ENCODE assay signal across 8 mouse cellular contexts in the genomic region with DNA sequence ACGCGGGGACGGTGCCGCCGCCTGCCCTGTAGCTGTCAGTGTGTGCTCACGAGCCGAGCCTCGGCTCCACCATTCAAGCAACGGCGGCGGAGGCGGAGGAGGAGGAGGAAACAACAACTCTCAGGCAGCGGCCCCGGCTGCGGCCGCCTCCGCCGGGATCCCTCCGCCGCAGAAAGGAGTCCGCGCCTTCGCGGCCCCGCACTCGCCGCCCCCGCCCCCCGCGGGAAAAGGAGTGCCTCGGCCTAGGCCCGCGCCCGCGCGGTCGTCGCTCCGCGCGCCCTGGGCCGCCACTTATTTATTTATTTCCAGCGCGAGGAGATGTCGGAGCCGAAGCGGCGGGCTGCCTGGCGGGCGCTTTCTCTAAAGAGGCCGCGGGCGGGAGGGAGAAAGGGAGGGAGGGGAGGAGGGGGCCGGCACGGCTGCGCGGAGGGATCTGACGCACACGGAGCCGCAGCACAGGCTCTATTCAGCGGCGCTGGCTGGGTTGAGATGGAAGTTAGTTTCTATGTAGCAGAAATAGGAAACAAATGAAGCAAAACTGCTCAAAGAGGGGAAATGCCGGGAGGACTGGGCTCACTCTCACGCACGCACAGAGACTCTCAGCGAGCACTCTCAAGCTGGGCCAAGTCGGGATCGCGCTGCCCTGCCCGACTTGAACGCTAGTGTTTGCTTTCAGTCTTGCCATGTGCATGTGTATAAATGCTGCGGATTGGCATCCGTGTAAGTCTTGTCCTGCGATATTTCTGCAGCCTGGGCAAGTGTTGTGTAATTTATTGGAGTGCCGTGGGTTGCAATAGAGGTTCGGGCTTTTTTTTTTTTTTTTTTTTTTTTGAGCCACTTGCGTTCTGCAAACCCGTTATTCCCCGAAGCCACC. TPM values are rescaled to one million over a fixed set of nuclear protein-coding genes. Genes with fewer than 3 reads are reported as not detected.
A peak's percentile ranks its signal among the peaks of the same experiment; 100 is the strongest.
DNase-seq lines count a peak whose midpoint lies in the region; ATAC-seq and TF ChIP-seq lines count a peak whose summit lies in the region.

A gene (minus strand): TSS at position 175 of the 874 bp plus-strand sequence.

- H3K4me3 ChIP-seq in E14TG2a.4 (replicated peaks; ENCODE audit: low read length), result peak within 1 kb of the TSS; percentile 89
- H3K4me3 ChIP-seq in forebrain, embryonic 12.5 days (replicated peaks), result peak within 1 kb of the TSS; percentile 84
- H3K4me3 ChIP-seq in heart, postnatal 0 days (ENCODE audit: low read depth, low read length), result peak within 1 kb of the TSS; percentile 100
- peak within 1 kb of the TSS; percentile 82 for H3K4me3 ChIP-seq in neural tube, embryonic 15.5 days (replicated peaks)

- no peaks in the 10 kb centered on the region for H3K9me3 ChIP-seq in E14TG2a.4 (ENCODE audit: low read length)
- H3K9me3 ChIP-seq in forebrain, embryonic 12.5 days, result no peaks in the 10 kb centered on the region
- no peaks in the 10 kb centered on the region for H3K9me3 ChIP-seq in heart, postnatal 0 days (replicated peaks; ENCODE audit: control insufficient read depth, low read length)
- no peaks in the 10 kb centered on the region for H3K9me3 ChIP-seq in neural tube, embryonic 15.5 days (replicated peaks)

- H3K27me3 ChIP-seq in E14TG2a.4 (ENCODE audit: insufficient read depth, low read length), result no peaks in the 10 kb centered on the region
- H3K27me3 ChIP-seq in forebrain, embryonic 12.5 days, result no peaks in the 10 kb centered on the region
- no peaks in the 10 kb centered on the region for H3K27me3 ChIP-seq in heart, postnatal 0 days (ENCODE audit: control insufficient read depth, insufficient read depth, low read length)
- H3K27me3 ChIP-seq in neural tube, embryonic 15.5 days (replicated peaks), result no peaks in the 10 kb centered on the region

- no peak for TF ChIP-seq CTCF in E14TG2a.4 (conservative IDR thresholded peaks at IDR 0.05; ENCODE audit: low read length)
- TF ChIP-seq CTCF in heart, postnatal 0 days (IDR thresholded peaks at IDR 0.05; ENCODE audit: low read depth), result no peak

- peak within 1 kb of the TSS; percentile 90 for H3K4me2 ChIP-seq in forebrain, embryonic 12.5 days
- H3K4me2 ChIP-seq in heart, postnatal 0 days (ENCODE audit: low read depth, low read length), result peak within 1 kb of the TSS; percentile 80
- H3K4me2 ChIP-seq in neural tube, embryonic 15.5 days, result peak within 1 kb of the TSS; percentile 63

- peak; percentile 87 for ATAC-seq in forebrain, embryonic 12.5 days (ENCODE audit: low FRiP score)
- peak; percentile 77 for ATAC-seq in heart, postnatal 0 days (ENCODE audit: insufficient read depth, low read depth)
- ATAC-seq in neural tube, embryonic 15.5 days (ENCODE audit: low FRiP score), result peak; percentile 86

- H3K4me1 ChIP-seq in E14TG2a.4 (replicated peaks; ENCODE audit: low read depth, low read length), result peaks cover 40% of the 10 kb centered on the region
- peaks cover 17% of the 10 kb centered on the region for H3K4me1 ChIP-seq in forebrain, embryonic 12.5 days
- H3K4me1 ChIP-seq in heart, postnatal 0 days (ENCODE audit: control insufficient read depth, insufficient read depth), result peaks cover 13% of the 10 kb centered on the region
- peaks cover 16% of the 10 kb centered on the region for H3K4me1 ChIP-seq in neural tube, embryonic 15.5 days

- H3K9ac ChIP-seq in forebrain, embryonic 12.5 days, result peak within 1 kb of the TSS; percentile 97
- peak within 1 kb of the TSS; percentile 97 for H3K9ac ChIP-seq in heart, postnatal 0 days (replicated peaks; ENCODE audit: low read depth, low read length)
- H3K9ac ChIP-seq in neural tube, embryonic 15.5 days (replicated peaks), result peak within 1 kb of the TSS; percentile 90

- WGBS in forebrain, embryonic 12.5 days, result under 1% methylated on average over 76 of the region's 79 CpGs
- WGBS in heart, postnatal 0 days, result under 1% methylated on average over 60 of the region's 79 CpGs
- WGBS in neural tube, embryonic 15.5 days, result under 1% methylated on average over 67 of the region's 79 CpGs

- peak within 1 kb of the TSS; percentile 100 for H3K27ac ChIP-seq in forebrain, embryonic 12.5 days
- peak within 1 kb of the TSS; percentile 100 for H3K27ac ChIP-seq in heart, postnatal 0 days (ENCODE audit: low read depth)
- H3K27ac ChIP-seq in neural tube, embryonic 15.5 days (replicated peaks), result peak within 1 kb of the TSS; percentile 100

- peak; percentile 85 for DNase-seq in c-Kit-positive CD71-positive TER-119-positive erythroid progenitor cells, embryonic 14.5 days (ENCODE audit: low spot score)
- peak; percentile 93 for DNase-seq in heart, postnatal 0 days (ENCODE audit: low spot score)
- DNase-seq in layer of hippocampus, adult 11-12 months (ENCODE audit: low spot score), result peak; percentile 95
- DNase-seq in lung, adult 18-20 months, result peak; percentile 91 to 92
- peak; percentile 94 for DNase-seq in testis, postnatal 14 days (ENCODE audit: low spot score)

- H3K36me3 ChIP-seq in E14TG2a.4 (ENCODE audit: insufficient read depth, low read length), result peaks cover 11% of the 10 kb centered on the region
- H3K36me3 ChIP-seq in forebrain, embryonic 12.5 days (replicated peaks), result no peaks in the 10 kb centered on the region
- H3K36me3 ChIP-seq in heart, postnatal 0 days (replicated peaks; ENCODE audit: control insufficient read depth, insufficient read depth, low read length), result no peaks in the 10 kb centered on the region
- H3K36me3 ChIP-seq in neural tube, embryonic 15.5 days, result no peaks in the 10 kb centered on the region

- peak; percentile 17; the same call in 1 of the 2 replicates for TF ChIP-seq EP300 in heart, postnatal 0 days (IDR thresholded peaks at IDR 0.05; ENCODE audit: low read depth)

RNA-seq across cellular contexts. Expression of the gene that starts here (rescaled TPM):
- polyA plus RNA-seq in forebrain, embryonic 12.5 days (2016; fragmentation: Nextera tagmentation; extraction: Ambion mirVana), result 173 and 176 TPM in 2 replicates
- total RNA-seq in heart, postnatal 0 days (2014; rRNA removed; ENCODE audit: low replicate concordance), result 35.5 and 47.6 TPM in 2 replicates
- polyA plus RNA-seq in heart, postnatal 0 days (2015; fragmentation: Nextera tagmentation; extraction: Ambion mirVana), result 26.6 and 30.2 TPM in 2 replicates
- polyA plus RNA-seq in neural tube, embryonic 15.5 days (2015; fragmentation: Nextera tagmentation; extraction: Ambion mirVana), result 71.4 and 74.6 TPM in 2 replicates

Comparison
In these comparisons a context has a peak if more than half of its experiments do, and no peak if none do; other contexts are left out.
1. Peak in every context shown above with its lines: DNase-seq, ATAC-seq, H3K4me3 ChIP-seq and H3K27ac ChIP-seq.